In the genomic region with DNA sequence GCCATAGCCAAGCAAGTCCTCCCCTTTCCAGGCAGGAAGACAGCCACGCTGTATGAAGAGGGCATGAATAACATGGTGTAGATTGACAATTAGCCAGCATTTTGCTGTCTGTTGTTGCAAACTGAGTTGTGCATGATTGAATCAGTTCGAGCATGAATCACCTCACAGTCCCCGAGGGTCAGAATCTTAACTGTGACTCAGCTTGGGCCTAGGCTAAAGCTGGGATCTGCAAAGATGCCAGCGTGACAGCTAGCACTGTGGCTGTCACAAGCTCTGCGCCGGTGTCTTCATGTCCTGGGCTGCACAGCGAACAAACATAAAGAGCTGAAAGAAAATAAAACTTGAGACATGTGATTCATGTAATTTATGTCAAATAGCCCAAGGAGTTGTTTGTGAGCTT, we compare ENCODE assay signal across 22 mouse cellular contexts. TPM values are rescaled to one million over a fixed set of nuclear protein-coding genes. Genes with fewer than 3 reads are reported as not detected.
A peak's percentile ranks its signal among the peaks of the same experiment; 100 is the strongest.
DNase-seq lines count a peak whose midpoint lies in the region; ATAC-seq lines count a peak whose summit lies in the region.
"Had no signal": no experiment of that assay in that cellular context is flagged by ENCODE, and none has a peak within 500 bp of the region (broad histone marks: within the 10 kb centered on the region; RNA-seq: fewer than 3 reads in every experiment).

No protein-coding gene starts in this region.

- no peaks in the 10 kb centered on the region for H3K4me1 ChIP-seq in forebrain, embryonic 13.5 days
- H3K4me1 ChIP-seq: embryonic facial prominence, embryonic 12.5 days; hindbrain, embryonic 13.5 days had no signal

- H3K27me3 ChIP-seq in forebrain, embryonic 13.5 days = no peaks in the 10 kb centered on the region
- H3K27me3 ChIP-seq: embryonic facial prominence, embryonic 12.5 days; hindbrain, embryonic 13.5 days had no signal

- DNase-seq in 3134 (ENCODE audit: extremely low read depth, insufficient read length, low spot score) = peak; percentile 70
- DNase-seq in MN1 (ENCODE audit: low spot score) = peak; percentile 34
- peak; percentile 74 for DNase-seq in adrenal gland, adult 2 months
- peak; percentile 38 for DNase-seq in adrenal gland, postnatal 25 days
- DNase-seq in urinary bladder, adult 18-20 months (ENCODE audit: low spot score in 2 of 2) = no peak
- no peak for DNase-seq in layer of hippocampus, postnatal 14 days (ENCODE audit: low spot score in 2 of 2)
- DNase-seq in retina, embryonic 14.5 days (ENCODE audit: low spot score) = no peak
- DNase-seq: cerebellum, adult 11-12 months; cerebellum, adult 9-10 months; cerebellum, postnatal 25 days; gastrocnemius, adult 2 months; gastrocnemius, postnatal 25 days; heart, adult 11 months; heart, postnatal 10 days; kidney, adult 11 months; kidney, adult 9 months had no signal

- 0 out of 2 replicates have a peak, but pooled peaks cover 6% of the 10 kb centered on the region for H3K9me3 ChIP-seq in forebrain, embryonic 13.5 days (replicated peaks)
- H3K9me3 ChIP-seq: embryonic facial prominence, embryonic 12.5 days; hindbrain, embryonic 13.5 days had no signal

- no peak overlapping the region for H3K9ac ChIP-seq in forebrain, embryonic 13.5 days
- H3K9ac ChIP-seq: embryonic facial prominence, embryonic 12.5 days; hindbrain, embryonic 13.5 days had no signal

- ATAC-seq in forebrain, embryonic 13.5 days = no peak
- ATAC-seq: forebrain, embryonic 14.5 days; hindbrain, postnatal 0 days had no signal

- no peak overlapping the region for H3K4me3 ChIP-seq in forebrain, embryonic 13.5 days
- H3K4me3 ChIP-seq: embryonic facial prominence, embryonic 12.5 days; gastrocnemius, adult 2 months; hindbrain, embryonic 13.5 days had no signal

- H3K27ac ChIP-seq in forebrain, embryonic 13.5 days = no peak overlapping the region
- H3K27ac ChIP-seq: embryonic facial prominence, embryonic 12.5 days; gastrocnemius, adult 2 months; hindbrain, embryonic 13.5 days; hindbrain, postnatal 0 days had no signal

- WGBS in forebrain, embryonic 13.5 days = 85% methylated on average over 7 of the region's 7 CpGs

- no peak overlapping the region for H3K4me2 ChIP-seq in forebrain, embryonic 13.5 days
- H3K4me2 ChIP-seq: embryonic facial prominence, embryonic 12.5 days; hindbrain, embryonic 13.5 days had no signal

- H3K36me3 ChIP-seq in forebrain, embryonic 13.5 days (ENCODE audit: poor library complexity, severe bottlenecking) = no peaks in the 10 kb centered on the region
- H3K36me3 ChIP-seq: embryonic facial prominence, embryonic 12.5 days; G1E; hindbrain, embryonic 13.5 days had no signal

RNA-seq across cellular contexts. Expression of a gene that starts 42.3 kb away (rescaled TPM):
- total RNA-seq in adrenal gland, adult 2 months (2021) = 1 to 10 TPM; 3.7 to 5.8 TPM
- polyA plus RNA-seq in adrenal gland, adult 2 months (2012; rRNA removed) = 2.3 and 3.5 TPM in 2 replicates
- 4.9 and 5.8 TPM in 2 replicates for total RNA-seq in adrenal gland, postnatal 25 days (2021)
- polyA plus RNA-seq in forebrain, embryonic 13.5 days (2015; fragmentation: Nextera tagmentation; extraction: Ambion mirVana) = 0.77 and 0.93 TPM in 2 replicates
- total RNA-seq in layer of hippocampus, postnatal 14 days (2021) = 100 to 1,000 TPM; 138 to 149 TPM
- polyA plus RNA-seq: G1E had no signal

Comparison
In these comparisons a context has a peak if more than half of its experiments do, and no peak if none do; other contexts are left out.
1. DNase-seq: peak in 3134 (single experiment), MN1 (single experiment), adrenal gland, adult 2 months (single experiment) and adrenal gland, postnatal 25 days (single experiment); none in urinary bladder, adult 18-20 months (0 of 2), layer of hippocampus, postnatal 14 days (0 of 2) and retina, embryonic 14.5 days (single experiment).
2. RNA of a gene that starts 42.3 kb away (total RNA-seq): 138 to 149 TPM in layer of hippocampus, postnatal 14 days; 3.7 to 5.8 TPM in adrenal gland, adult 2 months and 4.9 to 5.8 TPM in adrenal gland, postnatal 25 days; every median in the first group is over 10 times any median in the second.